Mouse (Mus musculus): ENCODE data around the gene Trp53tg5. TPM values are rescaled to one million over a fixed set of nuclear protein-coding genes. Genes with fewer than 3 reads are reported as not detected.

The Trp53tg5 gene
- polyA plus RNA-seq, 1 experiment from 2014 or later: not detected

- Histone ChIP-seq H3K27me3 (ENCODE audit: poor library complexity, severe bottlenecking) (peaks cover 61% of the 10 kb centered on the region), H3K27ac (peak overlapping the region; percentile 84), H3K36me3 (replicated peaks) (peaks cover 9% of the 10 kb centered on the region), H3K4me3 (peak overlapping the region; percentile 90), H3K4me1 (peaks cover 22% of the 10 kb centered on the region), H3K9me3 (no peaks in the 10 kb centered on the region)
- DNase-seq (ENCODE audit: extremely low spot score, low spot score): peak; percentile 44
- under 1% methylated on average over 90 of the region's 90 CpGs for WGBS
Measured at GRCm38 (mm10) chr2:164486258-164487114, 13.0 kb upstream of the Trp53tg5 start.

- Histone ChIP-seq H3K4me3 (peak within 1 kb of the TSS; percentile 90), H3K36me3 (replicated peaks) (peaks cover 7% of the 10 kb centered on the region), H3K27me3 (ENCODE audit: poor library complexity, severe bottlenecking) (peaks cover 61% of the 10 kb centered on the region), H3K4me1 (peaks cover 22% of the 10 kb centered on the region), H3K27ac (peak within 1 kb of the TSS; percentile 84), H3K9me3 (no peaks in the 10 kb centered on the region)
- 2% methylated on average over 26 of the region's 26 CpGs for WGBS
- peak; percentile 27 for DNase-seq (ENCODE audit: extremely low spot score, low spot score)
Measured at GRCm38 (mm10) chr2:164485681-164486257, 12.2 kb upstream of the Trp53tg5 start, which contains the start of gene Dbndd2. Gene Dbndd2, plus strand, starts transcription at chr2:164486106.

GRCm38 (mm10) chr2:164470254-164470653 lies 3.3 kb downstream of the Trp53tg5 start:
- no peaks in the 10 kb centered on the region for H3K27me3 ChIP-seq (ENCODE audit: poor library complexity, severe bottlenecking)
- no peak overlapping the region for H3K4me3 ChIP-seq
- H3K9me3 ChIP-seq: no peaks in the 10 kb centered on the region
- 29% methylated on average over 10 of the region's 10 CpGs for WGBS
- DNase-seq (ENCODE audit: extremely low spot score, low spot score): peak; percentile 38
- H3K27ac ChIP-seq: no peak overlapping the region
- peaks cover 48% of the 10 kb centered on the region for H3K36me3 ChIP-seq (replicated peaks)
- H3K4me1 ChIP-seq: no peaks in the 10 kb centered on the region

- Histone ChIP-seq H3K36me3 (replicated peaks) (peaks cover 53% of the 10 kb centered on the region), H3K4me3 (no peak overlapping the region), H3K4me1 (peaks cover 13% of the 10 kb centered on the region), H3K27me3 (ENCODE audit: poor library complexity, severe bottlenecking) (no peaks in the 10 kb centered on the region), H3K27ac (no peak overlapping the region), H3K9me3 (no peaks in the 10 kb centered on the region)
- 82% methylated on average over 5 of the region's 5 CpGs for WGBS
- DNase-seq (ENCODE audit: extremely low spot score, low spot score): no peak
Measured at GRCm38 (mm10) chr2:164466787-164467186, 6.7 kb downstream of the Trp53tg5 start.

GRCm38 (mm10) chr2:164465161-164465560 lies 8.4 kb downstream of the Trp53tg5 start:
- Histone ChIP-seq H3K36me3 (replicated peaks) (peaks cover 50% of the 10 kb centered on the region), H3K27me3 (ENCODE audit: poor library complexity, severe bottlenecking) (no peaks in the 10 kb centered on the region), H3K4me3 (no peak overlapping the region), H3K9me3 (no peaks in the 10 kb centered on the region), H3K4me1 (peaks cover 18% of the 10 kb centered on the region), H3K27ac (no peak overlapping the region)
- DNase-seq (ENCODE audit: extremely low spot score, low spot score): no peak

GRCm38 (mm10) chr2:164460745-164461551 lies 12.6 kb downstream of the Trp53tg5 start, which contains the start of gene Gm20458:
Gene Gm20458, plus strand, starts transcription at chr2:164460967.
- Histone ChIP-seq H3K27me3 (ENCODE audit: poor library complexity, severe bottlenecking) (no peaks in the 10 kb centered on the region), H3K4me3 (peak within 1 kb of the TSS; percentile 90), H3K27ac (peak within 1 kb of the TSS; percentile 93), H3K4me1 (peaks cover 39% of the 10 kb centered on the region), H3K36me3 (replicated peaks) (peaks cover 31% of the 10 kb centered on the region), H3K9me3 (no peaks in the 10 kb centered on the region)
- peak; percentile 97 for DNase-seq (ENCODE audit: extremely low spot score, low spot score)
- WGBS: under 1% methylated on average over 73 of the region's 79 CpGs

GRCm38 (mm10) chr2:164458535-164458934 lies 15.0 kb downstream of the Trp53tg5 start:
- no peak for DNase-seq (ENCODE audit: extremely low spot score, low spot score)
- Histone ChIP-seq H3K36me3 (replicated peaks) (peaks cover 7% of the 10 kb centered on the region), H3K9me3 (no peaks in the 10 kb centered on the region), H3K27me3 (ENCODE audit: poor library complexity, severe bottlenecking) (peaks cover 3% of the 10 kb centered on the region; the same call in 1 of the 2 replicates), H3K4me3 (no peak overlapping the region), H3K27ac (no peak overlapping the region), H3K4me1 (peaks cover 43% of the 10 kb centered on the region)
- 89% methylated on average over 8 of the region's 8 CpGs for WGBS

GRCm38 (mm10) chr2:164457942-164458341 lies 15.6 kb downstream of the Trp53tg5 start:
- DNase-seq (ENCODE audit: extremely low spot score, low spot score): no peak
- Histone ChIP-seq H3K4me3 (no peak overlapping the region), H3K36me3 (replicated peaks) (peaks cover under 1% of the 10 kb centered on the region), H3K27ac (peak overlapping the region; percentile 81), H3K9me3 (no peaks in the 10 kb centered on the region), H3K4me1 (peaks cover 39% of the 10 kb centered on the region), H3K27me3 (ENCODE audit: poor library complexity, severe bottlenecking) (peaks cover 3% of the 10 kb centered on the region; the same call in 1 of the 2 replicates)
- 76% methylated on average over 7 of the region's 7 CpGs for WGBS

- no peaks in the 10 kb centered on the region for H3K9me3 ChIP-seq
- H3K4me1 ChIP-seq: peaks cover 37% of the 10 kb centered on the region
- H3K27ac ChIP-seq: peak within 1 kb of the TSS; percentile 81
- H3K4me3 ChIP-seq: peak within 1 kb of the TSS; percentile 34
- DNase-seq (ENCODE audit: extremely low spot score, low spot score): no peak
- H3K27me3 ChIP-seq (ENCODE audit: poor library complexity, severe bottlenecking): peaks cover 3% of the 10 kb centered on the region; the same call in 1 of the 2 replicates
- H3K36me3 ChIP-seq (replicated peaks): no peaks in the 10 kb centered on the region
- 3% methylated on average over 7 of the region's 7 CpGs for WGBS
Measured at GRCm38 (mm10) chr2:164456864-164457300, 16.6 kb downstream of the Trp53tg5 start, which contains the start of gene Sys1. Gene Sys1, plus strand, starts transcription at chr2:164456964.

GRCm38 (mm10) chr2:164456413-164456812 lies 17.1 kb downstream of the Trp53tg5 start:
- H3K27me3 ChIP-seq (ENCODE audit: poor library complexity, severe bottlenecking): peaks cover 3% of the 10 kb centered on the region; the same call in 1 of the 2 replicates
- DNase-seq (ENCODE audit: extremely low spot score, low spot score): no peak
- peak overlapping the region; percentile 34; the same call in 1 of the 2 replicates for H3K4me3 ChIP-seq
- 84% methylated on average over 1 of the region's 1 CpGs for WGBS
- peaks cover 35% of the 10 kb centered on the region for H3K4me1 ChIP-seq
- no peaks in the 10 kb centered on the region for H3K9me3 ChIP-seq
- no peaks in the 10 kb centered on the region for H3K36me3 ChIP-seq (replicated peaks)
- H3K27ac ChIP-seq: peak overlapping the region; percentile 81

- DNase-seq (ENCODE audit: extremely low spot score, low spot score): no peak
- WGBS: 76% methylated on average over 6 of the region's 6 CpGs
- Histone ChIP-seq H3K4me1 (peaks cover 33% of the 10 kb centered on the region), H3K27me3 (ENCODE audit: poor library complexity, severe bottlenecking) (peaks cover 3% of the 10 kb centered on the region; the same call in 1 of the 2 replicates), H3K27ac (no peak overlapping the region), H3K9me3 (no peaks in the 10 kb centered on the region), H3K4me3 (no peak overlapping the region), H3K36me3 (replicated peaks) (no peaks in the 10 kb centered on the region)
Measured at GRCm38 (mm10) chr2:164455421-164456190, 17.9 kb downstream of the Trp53tg5 start.
